Mouse (Mus musculus) olfactory bulb, adult 2 months (tissue): ENCODE results near the gene Pax7.

Source experiments
- CTCF ChIP-seq: fragments of 200-500 bp; IDR thresholded peaks from 2 replicates; pipeline ENCODE4 v1.5.1; 2012; ENCODE audit warnings: low read depth, mild to moderate bottlenecking, low read length, moderate library complexity; ENCODE audit not compliant: insufficient read depth
- POLR2A ChIP-seq: fragments of 200-500 bp; IDR thresholded peaks from 2 replicates; pipeline ENCODE4 v1.6.1; 2012; ENCODE audit warnings: mild to moderate bottlenecking, low read depth, low read length, moderate library complexity; ENCODE audit not compliant: insufficient read depth

DNA sequence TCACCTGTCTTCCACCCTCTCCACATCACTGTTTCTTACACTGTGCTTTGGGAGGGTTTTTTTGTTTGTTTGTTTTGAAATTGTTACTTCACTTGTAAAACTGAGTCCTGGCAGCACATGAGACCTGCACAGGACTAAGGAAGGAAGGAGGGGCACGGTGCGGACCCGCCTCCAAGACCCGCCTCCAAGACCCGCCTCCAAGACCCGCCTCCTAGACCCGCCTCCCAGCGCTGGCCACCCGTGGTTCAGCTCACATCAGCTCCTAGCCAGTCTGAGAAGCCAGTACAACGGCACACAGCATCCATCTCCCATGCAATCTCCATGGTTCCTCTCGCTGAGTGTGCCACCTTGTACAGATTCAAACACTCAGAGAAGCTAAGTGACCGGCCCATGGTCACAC lies 38.4 kb upstream of the Pax7 start:
- TF ChIP-seq CTCF (no peak), POLR2A (no peak)
